Mouse (Mus musculus): ENCODE measurements around the gene Sap30. TPM values are rescaled to one million over a fixed set of nuclear protein-coding genes. Genes with fewer than 3 reads are reported as not detected.
"Not testable (repeated sequence)": the region's sequence is repeated elsewhere in the genome, so short reads cannot be mapped to it uniquely, and the experiment has no call there.

The Sap30 gene
- polyA plus RNA-seq, 1 experiment from 2014 or later, result 29.3 TPM

DNA sequence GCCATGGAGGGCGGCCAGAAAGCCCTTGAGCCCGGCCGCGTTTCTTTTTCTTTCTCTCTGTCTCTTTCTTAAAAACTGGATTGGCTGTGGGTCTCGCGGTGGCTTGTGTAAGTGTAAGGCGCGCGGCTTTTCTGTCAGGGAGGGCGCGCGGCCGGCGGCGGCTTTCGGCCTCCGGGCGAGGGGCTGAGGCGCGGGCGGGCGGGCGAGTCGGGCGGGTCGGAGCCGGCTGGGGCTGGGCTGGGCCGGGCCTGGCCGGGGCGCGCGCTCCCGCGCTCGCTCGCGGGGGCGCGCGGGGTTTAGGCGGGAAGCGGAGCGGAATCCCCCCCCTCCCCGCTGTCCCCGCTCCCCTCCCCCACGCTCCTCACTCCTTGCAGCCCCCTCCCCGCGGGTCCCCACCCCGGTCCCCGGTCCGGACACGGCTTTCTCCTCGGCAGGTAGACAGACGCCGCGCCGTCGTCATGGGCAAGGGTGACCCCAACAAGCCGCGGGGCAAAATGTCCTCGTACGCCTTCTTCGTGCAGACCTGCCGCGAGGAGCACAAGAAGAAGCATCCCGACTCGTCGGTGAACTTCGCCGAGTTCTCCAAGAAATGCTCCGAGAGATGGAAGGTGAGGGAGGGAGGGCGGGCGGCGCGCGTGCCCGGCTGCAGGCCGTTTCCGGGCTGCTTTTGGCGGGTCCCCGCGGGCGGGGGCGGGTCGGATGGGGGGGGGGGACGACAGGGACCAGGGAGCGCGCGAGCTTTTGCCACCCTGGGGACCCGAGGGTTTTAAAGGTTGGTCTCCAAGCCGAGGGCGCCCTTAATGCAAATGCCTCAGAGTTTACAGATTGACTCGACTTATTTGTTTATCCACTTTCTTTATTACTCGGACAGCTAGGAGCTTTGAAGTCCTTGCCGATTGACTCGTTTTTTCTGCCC is 24.7 kb upstream of the Sap30 start:
- H3K9ac ChIP-seq, result peak overlapping the region; percentile 92
- H3K27me3 ChIP-seq, result no peaks in the 10 kb centered on the region
- H3K4me1 ChIP-seq (replicated peaks), result peaks cover 4% of the 10 kb centered on the region; the same call in 1 of the 2 replicates
- under 1% methylated on average over 78 of the region's 96 CpGs for WGBS
- peak overlapping the region; percentile 70 for H3K4me2 ChIP-seq
- ATAC-seq (ENCODE audit: low FRiP score, low read depth), result peak; percentile 24
- peak overlapping the region; percentile 99 for H3K27ac ChIP-seq (replicated peaks)
- H3K36me3 ChIP-seq, result no peaks in the 10 kb centered on the region
- no peaks in the 10 kb centered on the region for H3K9me3 ChIP-seq
- peak overlapping the region; percentile 97 for H3K4me3 ChIP-seq

- peak within 1 kb of the TSS; percentile 70 for H3K4me2 ChIP-seq
Observed at GRCm38 (mm10) chr8:57511316-57512118, 23.9 kb upstream of the Sap30 start, which contains the start of gene Hmgb2. Gene Hmgb2, plus strand, starts transcription at chr8:57511907.

GRCm38 (mm10) chr8:57510791-57511315 is 23.2 kb upstream of the Sap30 start:
- H3K4me1 ChIP-seq (replicated peaks), result peaks cover 4% of the 10 kb centered on the region; the same call in 1 of the 2 replicates
- under 1% methylated on average over 31 of the region's 31 CpGs for WGBS
- H3K27me3 ChIP-seq, result no peaks in the 10 kb centered on the region
- peak overlapping the region; percentile 97 for H3K4me3 ChIP-seq
- H3K27ac ChIP-seq (replicated peaks), result peak overlapping the region; percentile 40; the same call in 1 of the 2 replicates
- peak overlapping the region; percentile 25 for H3K9ac ChIP-seq
- H3K9me3 ChIP-seq, result no peaks in the 10 kb centered on the region
- ATAC-seq (ENCODE audit: low FRiP score, low read depth), result no peak
- peak overlapping the region; percentile 70 for H3K4me2 ChIP-seq
- H3K36me3 ChIP-seq, result no peaks in the 10 kb centered on the region

More at GRCm38 (mm10) chr8:57511316-57512118, 23.9 kb upstream of the Sap30 start, which contains the start of gene Hmgb2:
- no peaks in the 10 kb centered on the region for H3K36me3 ChIP-seq
- H3K27ac ChIP-seq (replicated peaks), result peak within 1 kb of the TSS; percentile 99
- peaks cover 4% of the 10 kb centered on the region; the same call in 1 of the 2 replicates for H3K4me1 ChIP-seq (replicated peaks)
- under 1% methylated on average over 63 of the region's 63 CpGs for whole genome bisulfite sequencing
- ATAC-seq (ENCODE audit: low FRiP score, low read depth), result peak; percentile 100
- no peaks in the 10 kb centered on the region for H3K9me3 ChIP-seq
- H3K9ac ChIP-seq, result peak within 1 kb of the TSS; percentile 92
- no peaks in the 10 kb centered on the region for H3K27me3 ChIP-seq
- H3K4me3 ChIP-seq, result peak within 1 kb of the TSS; percentile 97

- H3K9me3 ChIP-seq, result no peaks in the 10 kb centered on the region
- no peak overlapping the region for H3K27ac ChIP-seq (replicated peaks)
- ATAC-seq (ENCODE audit: low FRiP score, low read depth), result no peak
- no peak overlapping the region for H3K9ac ChIP-seq
- H3K36me3 ChIP-seq, result no peaks in the 10 kb centered on the region
- whole genome bisulfite sequencing, result 94% methylated on average over 4 of the region's 4 CpGs
- no peak overlapping the region for H3K4me2 ChIP-seq
- no peaks in the 10 kb centered on the region for H3K27me3 ChIP-seq
- peaks cover 4% of the 10 kb centered on the region; the same call in 1 of the 2 replicates for H3K4me1 ChIP-seq (replicated peaks)
- no peak overlapping the region for H3K4me3 ChIP-seq
Observed at GRCm38 (mm10) chr8:57508657-57509056, 21.0 kb upstream of the Sap30 start.

GRCm38 (mm10) chr8:57507556-57508063 is 19.9 kb upstream of the Sap30 start:
- Histone ChIP-seq H3K4me3 (no peak overlapping the region), H3K9me3 (no peaks in the 10 kb centered on the region), H3K27me3 (no peaks in the 10 kb centered on the region), H3K4me2 (no peak overlapping the region), H3K9ac (no peak overlapping the region), H3K4me1 (replicated peaks) (peaks cover 4% of the 10 kb centered on the region; the same call in 1 of the 2 replicates), H3K36me3 (no peaks in the 10 kb centered on the region), H3K27ac (replicated peaks) (no peak overlapping the region)
- no peak for ATAC-seq (ENCODE audit: low FRiP score, low read depth)
- WGBS, result 95% methylated on average over 4 of the region's 4 CpGs

DNA sequence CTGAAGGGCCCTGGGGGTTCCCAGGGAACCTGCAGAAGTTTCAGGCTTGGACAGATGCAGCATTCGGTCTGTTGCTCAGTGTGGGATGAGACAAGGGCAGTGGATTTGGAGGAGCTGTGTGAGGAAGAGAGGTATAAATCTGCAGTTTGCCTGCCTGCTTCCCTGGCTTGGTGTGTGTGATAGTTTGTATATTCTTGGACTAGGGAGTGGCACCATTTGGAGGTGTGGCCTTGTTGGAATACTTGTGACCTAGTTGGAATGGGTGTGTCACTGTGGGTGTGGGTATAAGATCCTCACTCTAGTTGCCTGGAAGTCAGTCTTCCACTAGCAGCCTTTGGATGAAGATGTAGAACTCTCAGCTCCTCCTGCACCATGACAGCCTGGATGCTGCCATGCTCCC is 17.8 kb upstream of the Sap30 start:
- H3K4me1 ChIP-seq (replicated peaks); H3K27ac ChIP-seq (replicated peaks); H3K9ac ChIP-seq; H3K36me3 ChIP-seq; H3K27me3 ChIP-seq; H3K4me2 ChIP-seq; ATAC-seq (ENCODE audit: low FRiP score, low read depth); H3K4me3 ChIP-seq; H3K9me3 ChIP-seq: not testable (repeated sequence)
- 92% methylated on average over 1 of the region's 1 CpGs for WGBS

DNA sequence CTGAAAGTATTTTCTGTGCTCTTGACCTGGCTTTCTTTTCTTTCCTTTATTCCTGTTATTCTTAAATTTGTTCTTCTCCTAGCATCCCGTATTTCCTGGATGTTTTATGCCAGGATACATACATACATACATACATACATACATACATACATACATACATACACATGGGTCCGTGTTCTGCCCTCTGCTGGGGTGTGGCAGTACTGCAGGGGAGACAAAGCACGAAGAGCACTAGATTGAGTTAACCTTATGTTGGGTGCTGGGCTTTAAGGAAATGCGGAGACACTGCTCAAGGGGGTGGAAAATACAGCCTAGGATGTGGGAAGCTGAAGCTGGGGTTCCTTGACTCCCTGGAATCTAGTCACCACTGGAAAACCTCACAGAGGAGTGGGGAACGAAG is 16.0 kb upstream of the Sap30 start:
- Histone ChIP-seq H3K4me2 (no peak overlapping the region), H3K4me1 (replicated peaks) (peaks cover 2% of the 10 kb centered on the region; the same call in 1 of the 2 replicates), H3K9me3 (no peaks in the 10 kb centered on the region), H3K27ac (replicated peaks) (no peak overlapping the region), H3K9ac (no peak overlapping the region), H3K27me3 (no peaks in the 10 kb centered on the region), H3K4me3 (no peak overlapping the region), H3K36me3 (no peaks in the 10 kb centered on the region)
- 53% methylated on average over 5 of the region's 5 CpGs for WGBS
- no peak for ATAC-seq (ENCODE audit: low FRiP score, low read depth)

DNA sequence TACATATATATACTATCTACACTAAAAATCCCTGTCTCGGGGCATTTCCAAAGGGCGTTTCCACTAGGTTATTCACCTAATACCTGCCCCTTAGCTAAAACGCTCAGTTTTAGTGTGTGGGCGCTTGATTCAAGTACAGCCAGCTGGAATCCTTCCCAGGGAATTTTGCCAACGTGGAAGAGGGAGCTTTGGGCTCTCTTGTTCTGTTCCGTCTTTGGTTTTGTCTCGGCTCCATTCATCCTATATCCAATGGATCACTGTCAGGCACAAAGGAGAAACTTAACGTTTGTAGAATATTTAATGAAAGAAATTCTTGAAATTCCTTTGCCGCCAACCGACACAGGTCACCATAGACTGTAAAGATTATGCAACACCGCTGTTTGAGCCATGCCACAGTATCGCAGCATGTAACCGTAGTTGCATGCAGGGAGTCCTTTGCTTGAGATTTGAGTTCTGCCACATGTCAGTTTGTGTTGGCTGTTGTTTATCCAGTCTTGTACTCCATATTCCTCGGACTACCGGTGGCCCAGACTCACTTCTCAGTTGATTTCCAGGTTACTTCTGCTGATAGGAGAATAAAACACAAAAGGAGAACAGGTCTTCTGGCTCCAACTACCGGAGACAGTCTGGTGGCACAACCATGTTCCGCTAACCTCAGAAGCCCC is 11.3 kb upstream of the Sap30 start:
- Histone ChIP-seq H3K4me2 (peak overlapping the region; percentile 50), H3K9me3 (no peaks in the 10 kb centered on the region), H3K9ac (no peak overlapping the region), H3K36me3 (no peaks in the 10 kb centered on the region), H3K27ac (replicated peaks) (no peak overlapping the region), H3K4me3 (peak overlapping the region; percentile 7; the same call in 1 of the 2 replicates), H3K4me1 (replicated peaks) (peaks cover 6% of the 10 kb centered on the region; the same call in 1 of the 2 replicates), H3K27me3 (no peaks in the 10 kb centered on the region)
- WGBS, result 27% methylated on average over 17 of the region's 17 CpGs
- peak; percentile 68 for ATAC-seq (ENCODE audit: low FRiP score, low read depth)

GRCm38 (mm10) chr8:57498494-57498846 is 10.8 kb upstream of the Sap30 start:
- no peaks in the 10 kb centered on the region for H3K9me3 ChIP-seq
- no peaks in the 10 kb centered on the region for H3K36me3 ChIP-seq
- peak overlapping the region; percentile 50 for H3K4me2 ChIP-seq
- no peak overlapping the region for H3K9ac ChIP-seq
- 0 out of 2 replicates have a peak overlapping the region, but pooled peaks have one; percentile 7 for H3K4me3 ChIP-seq
- ATAC-seq (ENCODE audit: low FRiP score, low read depth), result no peak
- H3K27me3 ChIP-seq, result no peaks in the 10 kb centered on the region
- H3K27ac ChIP-seq (replicated peaks), result no peak overlapping the region
- 31% methylated on average over 8 of the region's 8 CpGs for WGBS
- peaks cover 6% of the 10 kb centered on the region; the same call in 1 of the 2 replicates for H3K4me1 ChIP-seq (replicated peaks)

- Histone ChIP-seq H3K9ac (no peak overlapping the region), H3K36me3 (no peaks in the 10 kb centered on the region), H3K9me3 (no peaks in the 10 kb centered on the region), H3K4me3 (no peak overlapping the region), H3K4me2 (no peak overlapping the region), H3K4me1 (replicated peaks) (no peaks in the 10 kb centered on the region), H3K27ac (replicated peaks) (no peak overlapping the region), H3K27me3 (no peaks in the 10 kb centered on the region)
- ATAC-seq (ENCODE audit: low FRiP score, low read depth), result no peak
- 95% methylated on average over 4 of the region's 4 CpGs for WGBS
Observed at GRCm38 (mm10) chr8:57491873-57492272, 4.2 kb upstream of the Sap30 start.

- H3K27ac ChIP-seq (replicated peaks), result no peak overlapping the region
- H3K4me2 ChIP-seq, result no peak overlapping the region
- no peak for ATAC-seq (ENCODE audit: low FRiP score, low read depth)
Observed at GRCm38 (mm10) chr8:57489896-57490295, 2.2 kb upstream of the Sap30 start.

More at GRCm38 (mm10) chr8:57489896-57490295, 2.2 kb upstream of the Sap30 start:
- H3K4me3 ChIP-seq, result no peak overlapping the region
- no peak overlapping the region for H3K9ac ChIP-seq
- H3K27me3 ChIP-seq, result no peaks in the 10 kb centered on the region
- H3K4me1 ChIP-seq (replicated peaks), result peaks cover 9% of the 10 kb centered on the region
- no peaks in the 10 kb centered on the region for H3K9me3 ChIP-seq
- H3K36me3 ChIP-seq, result no peaks in the 10 kb centered on the region

Measured in hindbrain, embryonic 15.5 days (tissue).